Mouse (Mus musculus) regulatory T cell (primary cell): Measurements from ENCODE around the gene Lrrc4.

ENCODE experiments used
- in situ Hi-C: fragments of 300-600 bp; cut with MboI, MseI; formaldehyde crosslinking; loops from one replicate; pipeline ENCODE4 v1.15.1; 2025; ENCODE audit warnings: high pct_unique_total_duplicates

The Lrrc4 gene

GRCm38 (mm10) chr6:28831011-28831853 lies at the start of gene Lrrc4:
Lrrc4 (minus strand) TSS chr6:28831747.
- in situ Hi-C loops, result no loop called here

GRCm38 (mm10) chr6:28880909-28881308 lies 49.4 kb upstream of the Lrrc4 start:
- in situ Hi-C loops, result no loop called here

GRCm38 (mm10) chr6:28879315-28879714 lies 47.8 kb upstream of the Lrrc4 start:
- in situ Hi-C loops, result no loop called here

- in situ Hi-C loops, result no loop called here
Measured at GRCm38 (mm10) chr6:28877945-28878666, 46.6 kb upstream of the Lrrc4 start.

GRCm38 (mm10) chr6:28876492-28876891 lies 44.9 kb upstream of the Lrrc4 start:
- in situ Hi-C loops, result no loop called here

- in situ Hi-C loops, result no loop called here
Measured at GRCm38 (mm10) chr6:28875333-28875732, 43.8 kb upstream of the Lrrc4 start.

- in situ Hi-C loops, result no loop called here
Measured at GRCm38 (mm10) chr6:28874759-28875158, 43.2 kb upstream of the Lrrc4 start.

- in situ Hi-C loops, result no loop called here
Measured at GRCm38 (mm10) chr6:28874053-28874452, 42.5 kb upstream of the Lrrc4 start.

GRCm38 (mm10) chr6:28872421-28872795 lies 40.9 kb upstream of the Lrrc4 start:
- in situ Hi-C loops, result no loop called here

- in situ Hi-C loops, result no loop called here
Measured at GRCm38 (mm10) chr6:28871725-28872420, 40.3 kb upstream of the Lrrc4 start.

GRCm38 (mm10) chr6:28867516-28868251 lies 36.1 kb upstream of the Lrrc4 start:
- in situ Hi-C loops, result no loop called here

- in situ Hi-C loops, result no loop called here
Measured at GRCm38 (mm10) chr6:28866206-28866605, 34.7 kb upstream of the Lrrc4 start.

GRCm38 (mm10) chr6:28865112-28865511 lies 33.6 kb upstream of the Lrrc4 start:
- in situ Hi-C loops, result no loop called here

GRCm38 (mm10) chr6:28864684-28865083 lies 33.1 kb upstream of the Lrrc4 start:
- in situ Hi-C loops, result no loop called here

GRCm38 (mm10) chr6:28862304-28862703 lies 30.8 kb upstream of the Lrrc4 start:
- in situ Hi-C loops, result no loop called here

GRCm38 (mm10) chr6:28860922-28861321 lies 29.4 kb upstream of the Lrrc4 start:
- in situ Hi-C loops, result no loop called here

- in situ Hi-C loops, result no loop called here
Measured at GRCm38 (mm10) chr6:28860450-28860849, 28.9 kb upstream of the Lrrc4 start.

- in situ Hi-C loops, result no loop called here
Measured at GRCm38 (mm10) chr6:28859094-28859493, 27.5 kb upstream of the Lrrc4 start.

- in situ Hi-C loops, result no loop called here
Measured at GRCm38 (mm10) chr6:28857198-28858180, 25.9 kb upstream of the Lrrc4 start.

GRCm38 (mm10) chr6:28856789-28857188 lies 25.2 kb upstream of the Lrrc4 start:
- in situ Hi-C loops, result no loop called here
